Mouse (Mus musculus) MEL (cell line): ENCODE results near the gene Gm21953.
"Not testable (repeated sequence)": the region's sequence is repeated elsewhere in the genome, so short reads cannot be mapped to it uniquely, and the experiment has no call there.

Source experiments
- BHLHE40 ChIP-seq: IDR thresholded peaks from 2 replicates; pipeline ENCODE4 v1.6.1; 2012; ENCODE audit warnings: low read depth, mild to moderate bottlenecking, inconsistent platforms, low read length, improper control_type of control experiment, borderline replicate concordance
- CTCF ChIP-seq, 3 experiments: IDR thresholded peaks in 2 of 3; conservative IDR thresholded peaks in 1 of 3; 2 replicates each; pipeline ENCODE4 v1.5.1; 2011 to 2012; ENCODE audit warnings: low read length in 3 of 3, low read depth in 2 of 3, mild to moderate bottlenecking in 2 of 3, improper control_type of control experiment in 1 of 3, inconsistent platforms in 1 of 3, mixed read lengths in 1 of 3, moderate library complexity in 1 of 3; ENCODE audit not compliant: control insufficient read depth in 1 of 3, insufficient read depth in 1 of 3, poor library complexity in 1 of 3, severe bottlenecking in 1 of 3
- EP300 ChIP-seq, 2 experiments: IDR thresholded peaks; 2 replicates each; pipeline ENCODE4 v1.6.1; 2011; ENCODE audit warnings: improper control_type of control experiment in 2 of 2, low read length in 2 of 2, low read depth in 1 of 2, mild to moderate bottlenecking in 1 of 2
- JUND ChIP-seq: IDR thresholded peaks from 2 replicates; pipeline ENCODE4 v1.6.1; 2011; ENCODE audit warnings: low read depth, mild to moderate bottlenecking, improper control_type of control experiment, low read length
- MXI1 ChIP-seq: IDR thresholded peaks from 2 replicates; pipeline ENCODE4 v1.6.1; 2011; ENCODE audit warnings: mild to moderate bottlenecking, low read depth, low read length, improper control_type of control experiment
- POLR2A ChIP-seq, 2 experiments: IDR thresholded peaks; 2 replicates each; pipeline ENCODE4 v1.6.1; 2011 to 2012; ENCODE audit warnings: low read length in 2 of 2, mild to moderate bottlenecking in 2 of 2, control low read depth in 1 of 2, improper control_type of control experiment in 1 of 2, low read depth in 1 of 2, moderate library complexity in 1 of 2; ENCODE audit not compliant: control insufficient read depth in 1 of 2, insufficient read depth in 1 of 2, poor library complexity in 1 of 2
- RCOR1 ChIP-seq: IDR thresholded peaks from 2 replicates; pipeline ENCODE4 v1.6.1; 2012; ENCODE audit warnings: low read depth, mild to moderate bottlenecking, inconsistent platforms, low read length, improper control_type of control experiment
- TBP ChIP-seq: IDR thresholded peaks from 2 replicates; pipeline ENCODE4 v1.8.0; 2011; ENCODE audit warnings: low read depth, low read length, improper control_type of control experiment
- ZC3H11A ChIP-seq: IDR thresholded peaks from 2 replicates; pipeline ENCODE4 v1.6.1; 2012; ENCODE audit warnings: low read depth, mild to moderate bottlenecking, inconsistent platforms, low read length, improper control_type of control experiment
- ZMIZ1 ChIP-seq: IDR thresholded peaks from 2 replicates; pipeline ENCODE4 v1.6.1; 2012; ENCODE audit warnings: low read depth, mild to moderate bottlenecking, inconsistent platforms, low read length, improper control_type of control experiment, moderate library complexity

- not testable (repeated sequence) for TF ChIP-seq TBP; BHLHE40; CTCF (IDR thresholded peaks at IDR 0.05 in 2 of 3, conservative IDR thresholded peaks at IDR 0.05 in 1 of 3; ENCODE audit: control insufficient read depth in 1 of 3, insufficient read depth in 1 of 3, low read depth in 2 of 3, low read length in 3 of 3, poor library complexity in 1 of 3, severe bottlenecking in 1 of 3); RCOR1; MXI1; POLR2A (IDR thresholded peaks at IDR 0.05; ENCODE audit: control insufficient read depth in 1 of 2, insufficient read depth in 1 of 2, low read depth in 1 of 2, low read length in 2 of 2, poor library complexity in 1 of 2); EP300 (IDR thresholded peaks at IDR 0.05; ENCODE audit: low read depth in 1 of 2, low read length in 2 of 2); ZMIZ1; ZC3H11A; JUND
These were observed 38.6 kb upstream of the Gm21953 start, which contains the start of gene Ccl21b for GRCm38 (mm10) chr4:42255467-42255866.
